Mouse (Mus musculus): ENCODE data around the gene Lgi1. TPM values are rescaled to one million over a fixed set of nuclear protein-coding genes. Genes with fewer than 3 reads are reported as not detected.

The Lgi1 gene
- polyA plus RNA-seq, 1 experiment from 2014 or later: 0.46 TPM

Other genes starting within 250 kb of the Lgi1 start
- 6.5 and 9.2 TPM in 2 replicates for gene Myof, start 221.0 kb upstream of the Lgi1 start, polyA plus RNA-seq (2015; fragmentation: Nextera tagmentation; extraction: Ambion mirVana)
- 21.9 and 22.2 TPM in 2 replicates for gene Cep55, start 209.5 kb upstream of the Lgi1 start, polyA plus RNA-seq (2015; fragmentation: Nextera tagmentation; extraction: Ambion mirVana)
- 5.9 and 7.5 TPM in 2 replicates for gene Ffar4, start 167.5 kb upstream of the Lgi1 start, polyA plus RNA-seq (2015; fragmentation: Nextera tagmentation; extraction: Ambion mirVana)
- 54.0 and 78.5 TPM in 2 replicates for gene Rbp4, start 139.3 kb upstream of the Lgi1 start, polyA plus RNA-seq (2015; fragmentation: Nextera tagmentation; extraction: Ambion mirVana)
- 0.06 and 0.13 TPM in 2 replicates for gene Pde6c, start 131.8 kb upstream of the Lgi1 start, polyA plus RNA-seq (2015; fragmentation: Nextera tagmentation; extraction: Ambion mirVana)
- 29.6 and 33.6 TPM in 2 replicates for gene Fra10ac1, start 40.4 kb upstream of the Lgi1 start, polyA plus RNA-seq (2015; fragmentation: Nextera tagmentation; extraction: Ambion mirVana)
- 7.0 and 7.1 TPM in 2 replicates for gene Slc35g1, start 131.4 kb downstream of the Lgi1 start, polyA plus RNA-seq (2015; fragmentation: Nextera tagmentation; extraction: Ambion mirVana)
- 4.9 and 5.7 TPM in 2 replicates for gene Plce1, start 216.6 kb downstream of the Lgi1 start, polyA plus RNA-seq (2015; fragmentation: Nextera tagmentation; extraction: Ambion mirVana)

Measured in intestine, embryonic 16.5 days (tissue).